Mouse (Mus musculus) cerebellum, adult 8-10 months (tissue): ENCODE data around the gene Farsb.
A peak's percentile ranks its signal among the peaks of the same experiment; 100 is the strongest.

Source experiments
- DNase-seq: peaks from one replicate; pipeline ENCODE4 v3.0.0; 2022

The Farsb gene

DNA sequence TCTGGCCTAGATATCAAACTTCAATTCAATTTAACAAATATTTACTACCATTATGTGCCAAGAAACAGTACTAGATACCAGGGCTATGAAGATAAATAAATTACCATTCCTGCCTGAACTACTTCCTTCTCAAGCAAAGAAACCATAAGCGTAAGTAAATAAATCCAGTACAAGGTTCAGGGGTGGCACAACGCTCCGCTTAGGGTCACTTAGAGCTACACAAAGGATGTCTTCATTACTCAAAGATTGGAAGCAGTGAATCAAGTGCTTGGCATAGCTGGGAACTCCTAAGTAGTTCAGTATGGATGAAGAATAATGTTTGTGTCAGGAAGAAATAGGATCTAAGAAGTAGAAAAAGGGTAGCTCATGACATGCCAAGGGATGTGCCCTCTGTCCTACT, 5.3 kb downstream of the Farsb start:
- no peak for DNase-seq

DNA sequence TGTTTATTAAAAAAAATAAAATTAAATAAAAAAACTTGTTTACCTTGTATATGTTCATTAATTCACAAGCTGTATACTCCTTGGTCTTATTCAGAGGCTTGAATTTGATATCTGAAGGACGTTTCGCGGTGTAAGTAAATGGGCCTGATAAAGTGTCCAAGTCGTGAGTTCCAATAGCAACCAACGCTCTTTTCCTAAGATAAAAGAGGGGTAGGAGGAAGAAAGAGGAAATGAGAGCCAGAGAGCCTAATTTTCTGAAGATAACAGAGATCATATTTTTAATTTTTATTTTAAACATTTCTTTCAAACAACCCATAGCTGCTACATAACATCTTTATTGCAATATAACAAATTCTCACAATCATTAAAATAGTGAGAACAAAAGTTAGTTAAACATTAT, 16.3 kb downstream of the Farsb start:
- no peak for DNase-seq

DNA sequence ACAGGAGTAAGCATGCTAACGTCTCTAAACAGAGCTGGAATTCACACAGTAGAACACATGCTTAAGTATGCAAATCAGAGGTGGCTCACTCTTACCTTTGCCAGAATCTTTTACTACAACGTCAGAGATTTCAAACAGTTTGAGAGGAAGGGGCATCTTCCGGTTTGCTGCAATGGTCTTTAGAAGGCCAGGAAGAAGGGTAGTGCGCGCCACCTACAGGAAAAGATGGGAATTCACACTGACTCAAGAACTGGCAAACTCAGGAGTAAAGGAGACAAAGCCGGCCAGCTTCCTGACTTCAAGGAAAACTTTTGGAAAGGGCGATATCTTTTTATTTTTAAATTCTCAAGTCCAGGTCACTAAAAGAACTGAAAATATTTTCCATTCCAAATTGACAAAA, 34.0 kb downstream of the Farsb start:
- DNase-seq: peak; percentile 30

DNA sequence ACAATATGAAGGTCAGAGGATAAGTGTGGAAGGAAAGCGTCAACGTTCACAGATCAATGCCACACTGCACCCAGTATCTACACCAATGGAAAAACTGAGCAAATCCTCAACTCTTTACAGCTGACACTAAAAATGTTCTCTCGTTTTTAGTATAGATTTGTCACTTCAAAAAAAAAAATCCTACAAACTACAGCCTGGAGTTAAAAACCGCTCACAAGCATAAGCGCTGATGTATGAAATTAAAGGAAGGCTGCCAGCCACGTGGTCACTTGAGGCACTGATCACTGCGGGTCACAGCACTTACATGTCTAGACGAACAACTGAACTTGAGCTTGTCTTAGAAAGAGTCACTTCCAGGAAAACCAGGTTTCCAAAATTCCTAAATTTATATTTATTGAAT, 34.8 kb downstream of the Farsb start:
- DNase-seq: no peak

- no peak for DNase-seq
Observed at GRCm38 (mm10) chr1:78452544-78452943, 36.2 kb downstream of the Farsb start.

- no peak for DNase-seq
Observed at GRCm38 (mm10) chr1:78451070-78451854, 37.4 kb downstream of the Farsb start.

DNA sequence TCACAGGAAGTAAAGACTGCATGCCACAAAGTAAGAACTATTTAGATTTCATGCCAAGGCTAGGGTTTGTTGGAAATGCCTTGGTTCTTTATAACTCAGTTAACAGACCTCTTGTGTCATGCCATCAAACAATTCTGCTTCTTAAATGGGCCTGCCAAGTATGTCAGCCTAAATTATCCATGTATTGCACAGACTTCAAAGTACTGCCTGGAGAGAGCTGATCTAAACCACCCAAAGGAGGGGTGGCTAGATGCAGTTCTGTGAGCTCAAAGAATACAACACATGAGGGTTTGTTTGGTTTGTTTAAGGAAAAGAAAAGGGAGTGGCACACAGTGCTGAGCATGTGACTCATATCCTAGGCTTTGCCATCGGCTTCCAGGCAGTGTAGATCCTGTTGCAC, 40.6 kb downstream of the Farsb start:
- DNase-seq: no peak

GRCm38 (mm10) chr1:78446742-78447141, 42.0 kb downstream of the Farsb start:
- no peak for DNase-seq

DNA sequence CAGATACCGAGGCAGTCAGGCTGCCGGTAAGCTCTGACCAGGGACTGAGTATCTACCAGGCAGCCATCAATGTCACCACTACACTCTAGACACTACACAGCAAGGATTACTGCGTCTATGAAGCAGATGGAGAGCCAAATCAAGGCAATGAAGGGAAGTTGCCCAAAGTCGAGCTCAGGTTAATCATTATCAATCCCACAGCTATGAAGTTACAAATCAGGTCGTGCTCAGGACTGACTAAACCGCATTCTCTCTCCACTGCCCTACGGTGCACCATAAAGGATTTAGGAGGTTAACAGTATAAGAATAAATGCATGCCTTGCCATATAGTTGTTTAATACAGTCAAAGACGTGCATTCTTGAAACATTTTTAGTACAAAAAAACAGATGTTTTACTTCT, 42.5 kb downstream of the Farsb start:
- DNase-seq: no peak

GRCm38 (mm10) chr1:78443056-78443455, 45.6 kb downstream of the Farsb start:
- no peak for DNase-seq

- DNase-seq: no peak
Observed at GRCm38 (mm10) chr1:78440716-78441115, 48.0 kb downstream of the Farsb start.

DNA sequence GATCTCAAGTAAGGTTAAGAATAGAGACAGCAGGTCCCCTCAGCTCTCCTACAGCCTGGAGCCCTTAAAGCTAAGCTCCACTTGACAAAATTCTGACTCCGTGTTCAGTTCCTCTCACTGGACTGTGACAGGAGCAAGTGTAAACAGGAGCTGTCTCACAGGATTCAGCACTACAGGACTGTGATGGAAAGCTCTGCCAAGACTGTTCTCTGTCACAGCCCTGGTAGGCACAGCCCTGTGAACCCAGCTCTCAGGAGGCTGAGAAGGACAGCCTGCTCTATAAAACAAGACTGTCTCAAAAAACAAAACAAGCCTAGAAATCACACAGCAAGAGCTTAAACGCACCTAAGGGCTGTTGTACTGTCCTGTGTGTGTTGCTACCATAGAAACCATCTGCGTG, 51.5 kb downstream of the Farsb start:
- DNase-seq: no peak

GRCm38 (mm10) chr1:78436445-78436844, 52.3 kb downstream of the Farsb start:
- no peak for DNase-seq

DNA sequence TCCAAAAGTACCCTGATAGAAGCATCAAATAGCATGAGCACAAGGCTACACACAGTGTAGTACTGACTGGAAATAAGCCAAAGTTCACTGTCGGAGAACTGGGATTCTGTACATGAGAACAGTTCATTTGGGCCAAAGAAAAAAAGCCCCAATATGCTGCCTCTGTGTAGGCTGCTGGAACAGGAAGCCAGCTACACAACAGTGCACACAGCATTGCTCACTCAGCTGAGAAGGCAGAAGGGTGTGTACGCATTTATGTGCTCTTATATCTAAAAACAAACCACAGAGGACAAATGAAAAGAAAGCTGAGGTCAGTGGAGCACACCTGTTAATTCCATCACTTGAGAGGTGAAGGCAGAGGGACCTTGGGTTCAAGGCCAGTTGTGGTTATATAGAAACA, 52.7 kb downstream of the Farsb start:
- no peak for DNase-seq

DNA sequence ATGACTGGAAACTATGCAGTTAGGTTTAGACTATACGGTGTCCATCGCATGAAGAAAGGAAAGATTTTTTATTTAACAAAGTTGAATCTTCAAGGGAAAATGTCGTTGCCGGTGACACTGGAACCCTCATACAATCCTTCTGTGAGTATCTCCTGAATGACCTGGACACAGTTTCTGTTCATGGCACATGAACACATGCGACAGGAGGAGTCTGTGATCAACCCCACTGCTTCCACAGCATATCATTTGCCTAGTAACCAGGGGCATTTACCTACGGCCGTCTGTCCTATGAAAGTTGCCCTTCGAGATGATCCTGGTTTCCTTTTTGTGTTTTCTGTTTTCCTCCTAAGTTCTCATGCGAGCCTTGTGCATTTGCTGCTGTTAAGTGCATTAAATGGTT, 55.2 kb downstream of the Farsb start:
- no peak for DNase-seq

GRCm38 (mm10) chr1:78428851-78429250, 59.8 kb downstream of the Farsb start:
- DNase-seq: no peak

DNA sequence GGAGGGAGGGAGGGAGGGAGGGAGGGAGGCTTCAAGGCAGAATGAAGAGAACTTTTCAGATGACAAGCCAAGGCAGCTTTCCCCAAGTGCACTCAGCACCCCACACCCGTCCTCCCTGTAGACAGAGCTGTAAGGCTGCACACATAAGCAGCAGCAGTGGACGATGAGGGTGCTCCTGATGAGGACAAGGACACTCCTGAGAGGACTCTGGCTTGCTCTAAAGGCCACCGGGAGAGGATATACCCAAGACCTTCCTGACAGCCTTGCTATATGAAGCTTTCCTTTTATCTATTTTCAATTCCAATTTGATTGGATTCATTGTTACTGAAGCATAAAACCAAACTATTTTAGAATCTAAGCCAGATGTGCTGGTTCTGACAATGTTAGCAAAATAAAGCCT, 61.9 kb downstream of the Farsb start:
- no peak for DNase-seq

- no peak for DNase-seq
Observed at GRCm38 (mm10) chr1:78425793-78426700, 62.6 kb downstream of the Farsb start.

- DNase-seq: no peak
Observed at GRCm38 (mm10) chr1:78425309-78425708, 63.4 kb downstream of the Farsb start.

DNA sequence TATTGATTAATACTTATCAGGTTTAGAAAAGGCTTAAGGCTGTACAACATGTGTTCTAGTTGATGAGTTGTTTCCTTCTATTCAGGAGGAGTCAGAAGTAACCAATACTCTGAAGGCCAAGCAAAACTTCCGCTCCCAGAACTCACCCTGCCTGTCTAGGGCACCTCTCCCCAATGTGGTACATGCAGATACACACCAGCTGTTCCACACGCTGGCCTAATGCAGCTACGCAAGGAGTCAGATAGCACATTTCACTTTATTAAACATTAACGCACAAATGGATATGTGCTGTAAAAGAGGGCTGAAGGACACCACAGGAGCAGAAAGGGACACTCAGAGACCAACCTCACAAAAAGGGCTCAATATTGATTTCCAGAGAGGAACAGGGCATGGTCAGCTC, 63.8 kb downstream of the Farsb start:
- DNase-seq: no peak

- DNase-seq: no peak
Observed at GRCm38 (mm10) chr1:78422576-78422975, 66.1 kb downstream of the Farsb start.

GRCm38 (mm10) chr1:78421749-78422148, 66.9 kb downstream of the Farsb start:
- DNase-seq: no peak

GRCm38 (mm10) chr1:78420271-78420670, 68.4 kb downstream of the Farsb start:
- DNase-seq: no peak

DNA sequence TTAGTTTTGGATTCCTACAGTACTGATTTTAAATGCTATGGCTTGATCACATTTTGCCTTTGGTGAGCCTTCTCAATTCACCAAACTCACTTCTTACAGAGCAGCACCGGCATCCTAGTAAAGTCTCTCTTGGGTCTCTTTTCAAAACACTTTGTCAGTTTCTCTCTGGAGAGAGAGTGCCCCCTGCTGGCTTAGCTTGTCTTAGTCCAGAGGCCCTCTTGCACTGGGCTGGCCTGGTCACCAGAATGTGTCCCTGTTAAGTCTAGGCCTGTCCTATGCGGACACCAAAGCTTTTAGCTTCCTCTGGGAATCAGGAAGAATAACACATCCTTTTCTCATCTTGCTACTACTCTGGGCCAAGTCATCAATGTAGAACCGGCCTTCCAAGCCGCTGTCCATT, 69.1 kb downstream of the Farsb start:
- DNase-seq: peak; percentile 85
